Mouse (Mus musculus) liver, embryonic 12.5 days (tissue): ENCODE measurements around the gene Pofut1. TPM values are rescaled to one million over a fixed set of nuclear protein-coding genes. Genes with fewer than 3 reads are reported as not detected.

Experiments
- ATAC-seq: fragments of 200-750 bp; cut with Nextera tagmentation; 2 replicates; pipeline ENCODE4 v1.8.0; 2017; ENCODE audit warnings: moderate number of reproducible peaks, mild to moderate bottlenecking, moderate library complexity
- H3K27ac ChIP-seq: fragments of 300-500 bp; sonication (generic); 2 replicates; pipeline ENCODE4 v1.5.1; 2016; ENCODE audit warnings: mild to moderate bottlenecking
- H3K27me3 ChIP-seq: fragments of 300-500 bp; sonication (generic); replicated peaks from 2 replicates; pipeline ENCODE4 v1.6.1; 2016; ENCODE audit warnings: mild to moderate bottlenecking, moderate library complexity
- H3K36me3 ChIP-seq: fragments of 300-500 bp; sonication (generic); 2 replicates; pipeline ENCODE4 v1.6.1; 2016; ENCODE audit warnings: mild to moderate bottlenecking, moderate library complexity
- H3K4me1 ChIP-seq: fragments of 300-500 bp; sonication (generic); 2 replicates; pipeline ENCODE4 v1.6.1; 2016
- H3K4me2 ChIP-seq: fragments of 300-500 bp; sonication (generic); 2 replicates; pipeline ENCODE4 v1.6.1; 2016; ENCODE audit warnings: mild to moderate bottlenecking, moderate library complexity
- H3K4me3 ChIP-seq: fragments of 300-500 bp; sonication (generic); 2 replicates; pipeline ENCODE4 v1.5.1; 2016; ENCODE audit warnings: mild to moderate bottlenecking, moderate library complexity
- H3K9ac ChIP-seq: fragments of 300-500 bp; sonication (generic); 2 replicates; pipeline ENCODE4 v1.6.1; 2016; ENCODE audit warnings: mild to moderate bottlenecking, moderate library complexity
- H3K9me3 ChIP-seq: fragments of 300-500 bp; sonication (generic); replicated peaks from 2 replicates; pipeline ENCODE4 v1.6.1; 2016; ENCODE audit warnings: mild to moderate bottlenecking, moderate library complexity
- WGBS: fragments of 180-500 bp; shearing (Covaris S2); methylation state at CpG from one replicate; pipeline ENCODE4 v1.1.7; 2016; ENCODE audit not compliant: insufficient replicate concordance; 5-methylcytosine and 5-hydroxymethylcytosine counted together
- polyA plus RNA-seq: library from polyadenylated mRNA; unstranded; fragments of >200 nt; fragmentation: Nextera tagmentation; extraction: Ambion mirVana; gene quantifications from 2 replicates; pipeline ENCODE4 v1.2.1, GENCODE M21; 2016

Pofut1 gene
- polyA plus RNA-seq: 3.6 and 4.3 TPM in 2 replicates

DNA sequence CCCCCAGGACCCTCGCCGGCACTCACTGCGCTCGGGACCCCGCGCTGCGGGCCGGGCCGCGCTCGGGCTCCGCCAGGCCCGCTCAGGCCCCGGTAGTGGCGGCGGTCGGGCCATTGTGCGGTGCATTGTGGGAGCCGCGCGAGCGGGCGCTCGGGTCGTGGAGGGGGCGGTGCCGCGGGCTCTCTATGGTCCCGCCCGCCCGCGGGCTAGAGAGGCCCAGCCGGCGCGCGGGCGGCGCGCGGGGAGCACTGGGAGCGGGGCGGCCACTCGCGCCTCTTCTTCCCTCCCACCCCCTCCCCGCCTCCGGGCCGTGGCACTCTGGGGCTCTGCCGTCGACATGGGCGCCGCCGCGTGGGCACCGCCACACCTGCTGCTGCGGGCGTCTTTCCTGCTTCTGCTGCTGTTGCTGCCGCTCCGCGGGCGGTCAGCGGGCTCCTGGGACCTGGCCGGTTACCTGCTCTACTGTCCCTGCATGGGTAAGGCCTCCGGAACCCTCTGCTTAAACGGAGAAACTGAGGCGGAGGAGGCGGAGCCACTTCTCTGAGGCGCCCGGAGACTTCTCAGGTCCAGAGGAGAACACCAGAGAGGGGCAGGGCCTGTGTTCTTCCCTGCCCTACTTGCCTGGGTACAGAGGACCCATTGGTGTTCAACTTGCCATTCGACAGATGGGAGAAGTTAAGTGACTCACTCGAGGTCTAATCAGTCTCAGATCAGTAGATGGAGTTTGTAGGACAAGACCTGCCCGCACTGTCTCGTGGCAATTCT is at the start of gene Pofut1, which contains the start of gene Plagl2:
Pofut1 (plus strand) TSS at position 284 of the 765 bp plus-strand sequence.
Plagl2 (minus strand) TSS at position 177 of the 765 bp plus-strand sequence.
- H3K27me3 ChIP-seq: no peaks in the 10 kb centered on the region
- no peaks in the 10 kb centered on the region for H3K9me3 ChIP-seq
- peak within 1 kb of the TSS; percentile 97 for H3K27ac ChIP-seq
- ATAC-seq: peak; percentile 93
- peak within 1 kb of the TSS; percentile 82 for H3K4me3 ChIP-seq
- H3K4me2 ChIP-seq: peak within 1 kb of the TSS; percentile 84
- H3K36me3 ChIP-seq: peaks cover 52% of the 10 kb centered on the region
- under 1% methylated on average over 70 of the region's 72 CpGs for WGBS
- H3K9ac ChIP-seq: peak within 1 kb of the TSS; percentile 98
- peaks cover 57% of the 10 kb centered on the region for H3K4me1 ChIP-seq

- H3K9ac ChIP-seq: no peak overlapping the region
- WGBS: 62% methylated on average over 3 of the region's 3 CpGs
- peak overlapping the region; percentile 33; the same call in 1 of the 2 replicates for H3K27ac ChIP-seq
- H3K4me2 ChIP-seq: no peak overlapping the region
- ATAC-seq: peak; percentile 63
- H3K9me3 ChIP-seq: no peaks in the 10 kb centered on the region
- H3K4me3 ChIP-seq: no peak overlapping the region
- no peaks in the 10 kb centered on the region for H3K27me3 ChIP-seq
- peaks cover 92% of the 10 kb centered on the region for H3K36me3 ChIP-seq
- H3K4me1 ChIP-seq: peaks cover 16% of the 10 kb centered on the region
Measured at GRCm38 (mm10) chr2:153194255-153194654, 47.1 kb upstream of the Pofut1 start.

- 43% methylated on average over 5 of the region's 5 CpGs for WGBS
- no peak overlapping the region for H3K4me2 ChIP-seq
- H3K27ac ChIP-seq: peak overlapping the region; percentile 45; the same call in 1 of the 2 replicates
- H3K27me3 ChIP-seq: no peaks in the 10 kb centered on the region
- H3K9ac ChIP-seq: no peak overlapping the region
- no peak overlapping the region for H3K4me3 ChIP-seq
- peaks cover 16% of the 10 kb centered on the region for H3K4me1 ChIP-seq
- no peaks in the 10 kb centered on the region for H3K9me3 ChIP-seq
- peaks cover 87% of the 10 kb centered on the region for H3K36me3 ChIP-seq
- ATAC-seq: no peak
Measured at GRCm38 (mm10) chr2:153198485-153198884, 42.8 kb upstream of the Pofut1 start.

DNA sequence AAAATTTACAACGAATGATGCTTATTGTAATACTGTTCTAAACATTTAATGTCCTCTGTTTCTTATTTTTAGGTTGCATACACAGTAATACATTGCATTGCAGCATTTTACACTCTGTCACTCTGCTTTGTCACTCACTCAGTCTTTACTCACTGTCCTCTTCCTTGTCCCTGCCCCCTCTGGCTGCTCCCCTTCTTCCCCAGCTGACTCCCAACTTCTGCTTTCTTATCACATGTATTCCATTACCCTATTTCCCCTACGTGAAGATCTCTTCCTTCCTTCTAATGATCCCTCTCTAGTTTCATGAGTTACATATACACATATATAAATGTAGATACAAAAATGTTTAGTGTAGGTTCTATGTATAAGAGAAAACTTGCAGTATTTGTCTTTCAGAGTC is 42.2 kb upstream of the Pofut1 start:
- H3K4me3 ChIP-seq: no peak overlapping the region
- peaks cover 90% of the 10 kb centered on the region for H3K36me3 ChIP-seq
- no peaks in the 10 kb centered on the region for H3K27me3 ChIP-seq
- no peak overlapping the region for H3K27ac ChIP-seq
- no peak for ATAC-seq
- no peak overlapping the region for H3K4me2 ChIP-seq
- no peak overlapping the region for H3K9ac ChIP-seq
- H3K4me1 ChIP-seq: peaks cover 14% of the 10 kb centered on the region
- WGBS: 51% methylated on average over 2 of the region's 2 CpGs
- H3K9me3 ChIP-seq: no peaks in the 10 kb centered on the region

DNA sequence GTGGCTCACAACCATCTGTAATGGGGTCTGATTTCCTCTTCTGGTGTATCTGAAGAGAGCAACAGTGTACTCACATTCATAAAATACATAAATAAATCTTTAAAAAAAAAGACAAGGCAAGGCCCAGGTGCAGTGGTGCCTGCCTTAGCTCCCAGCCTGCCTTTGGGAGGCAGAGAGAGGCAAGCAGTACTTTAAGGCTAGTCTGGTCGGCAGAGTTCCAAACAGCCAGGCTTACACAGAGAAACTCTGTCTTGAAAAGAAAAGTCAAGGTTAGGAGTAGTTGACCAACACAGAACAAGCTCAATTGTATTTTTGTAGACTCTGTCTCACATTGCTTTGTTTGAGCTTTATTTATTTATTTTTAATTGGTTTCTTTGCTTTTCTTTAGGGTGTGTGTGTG is 38.6 kb upstream of the Pofut1 start:
- no peak for ATAC-seq
- WGBS: 72% methylated on average over 1 of the region's 1 CpGs
- Histone ChIP-seq H3K4me3 (no peak overlapping the region), H3K4me2 (no peak overlapping the region), H3K36me3 (peaks cover 94% of the 10 kb centered on the region), H3K27me3 (no peaks in the 10 kb centered on the region), H3K9me3 (no peaks in the 10 kb centered on the region), H3K4me1 (peaks cover 8% of the 10 kb centered on the region), H3K9ac (no peak overlapping the region), H3K27ac (no peak overlapping the region)

DNA sequence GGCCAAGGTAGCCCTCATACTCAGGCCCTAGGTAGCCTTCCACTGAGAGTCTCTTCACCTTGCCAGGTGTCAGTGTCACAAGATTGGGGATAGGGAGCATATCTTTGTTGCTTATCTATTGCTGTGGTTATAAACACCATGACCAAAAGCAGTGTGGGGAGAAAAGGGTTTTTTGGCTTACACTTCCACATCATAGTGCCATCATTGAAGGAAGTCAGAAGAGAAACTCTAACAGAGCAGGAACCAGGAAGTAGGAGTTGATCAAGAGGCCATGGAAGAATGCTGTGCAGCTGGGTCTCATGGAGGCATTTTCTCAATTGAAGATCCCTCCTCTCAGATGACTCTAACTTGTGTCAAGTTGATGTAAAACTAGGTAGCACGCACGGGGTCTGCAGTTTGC is 33.2 kb upstream of the Pofut1 start:
- WGBS: 79% methylated on average over 2 of the region's 2 CpGs
- Histone ChIP-seq H3K4me3 (no peak overlapping the region), H3K4me1 (0 out of 2 replicates have a peak, but pooled peaks cover 3% of the 10 kb centered on the region), H3K27me3 (no peaks in the 10 kb centered on the region), H3K27ac (peak overlapping the region; percentile 24; the same call in 1 of the 2 replicates), H3K9ac (no peak overlapping the region), H3K36me3 (peaks cover 75% of the 10 kb centered on the region), H3K4me2 (no peak overlapping the region), H3K9me3 (no peaks in the 10 kb centered on the region)
- no peak for ATAC-seq

DNA sequence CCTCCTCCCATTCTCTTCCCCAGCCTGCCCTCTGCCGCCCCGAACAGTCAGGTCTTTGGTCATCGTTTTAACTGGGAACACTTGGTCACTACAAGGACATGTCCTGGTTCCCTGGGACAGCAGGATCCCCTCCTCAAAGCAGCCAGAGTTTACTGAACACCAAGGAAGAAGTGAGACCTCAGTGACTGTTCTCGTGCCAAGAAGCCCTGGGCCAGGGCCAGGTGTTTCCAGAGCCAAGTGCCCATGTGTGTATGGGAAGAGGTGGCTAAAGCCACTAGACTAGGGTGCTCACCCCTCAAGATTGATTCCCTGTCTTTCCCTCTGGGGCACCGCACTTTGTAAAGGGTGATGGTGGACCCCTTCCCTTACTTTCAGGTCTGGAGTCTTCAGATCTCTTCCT is 32.0 kb upstream of the Pofut1 start:
- no peak overlapping the region for H3K4me2 ChIP-seq
- no peak for ATAC-seq
- no peaks in the 10 kb centered on the region for H3K9me3 ChIP-seq
- no peak overlapping the region for H3K27ac ChIP-seq
- WGBS: 90% methylated on average over 5 of the region's 5 CpGs
- H3K4me1 ChIP-seq: peaks cover 12% of the 10 kb centered on the region
- H3K36me3 ChIP-seq: peaks cover 65% of the 10 kb centered on the region
- H3K4me3 ChIP-seq: no peak overlapping the region
- H3K27me3 ChIP-seq: no peaks in the 10 kb centered on the region
- H3K9ac ChIP-seq: no peak overlapping the region

DNA sequence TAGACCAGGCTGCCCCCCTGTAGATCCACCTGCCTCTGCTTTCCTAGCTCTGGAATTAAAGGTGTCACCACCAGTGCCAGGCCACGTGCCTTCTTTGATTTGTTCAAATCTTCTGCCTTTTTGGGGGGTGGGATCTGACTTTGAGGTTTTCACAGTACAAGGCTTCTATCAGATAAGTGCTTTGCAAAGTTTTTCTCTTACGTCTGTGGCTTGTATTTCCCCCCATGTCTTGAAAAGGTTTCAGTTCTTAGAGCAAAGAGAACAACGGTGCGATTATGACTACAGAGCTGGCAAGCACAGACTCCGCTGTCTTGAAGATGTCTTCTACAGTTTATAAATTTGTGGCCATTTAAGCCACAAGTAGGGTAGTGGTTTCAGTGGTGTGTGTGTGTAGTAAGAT is 29.9 kb upstream of the Pofut1 start:
- Histone ChIP-seq H3K4me1 (peaks cover 28% of the 10 kb centered on the region), H3K36me3 (peaks cover 43% of the 10 kb centered on the region), H3K4me2 (no peak overlapping the region), H3K4me3 (no peak overlapping the region), H3K27ac (no peak overlapping the region), H3K27me3 (no peaks in the 10 kb centered on the region), H3K9ac (no peak overlapping the region), H3K9me3 (no peaks in the 10 kb centered on the region)
- no peak for ATAC-seq
- 75% methylated on average over 5 of the region's 5 CpGs for WGBS

DNA sequence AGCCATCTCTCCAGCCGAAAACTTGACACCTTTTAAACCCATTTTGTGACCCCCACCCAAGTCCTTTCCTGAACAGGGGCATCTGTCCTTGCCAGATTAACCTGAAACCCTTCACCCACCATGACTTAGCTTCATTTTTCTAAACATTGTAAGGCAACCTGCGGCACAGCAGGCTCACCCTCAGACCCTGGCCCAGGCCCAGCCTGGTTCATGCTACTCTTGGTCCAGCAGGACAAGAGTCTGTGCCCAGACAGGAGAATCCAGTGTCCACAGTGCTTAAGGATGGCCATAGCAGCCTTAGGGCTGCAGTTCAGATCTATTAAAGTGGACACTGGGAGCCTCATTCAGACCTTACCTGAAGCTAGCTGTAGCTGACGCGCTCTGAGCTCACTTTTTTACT is 28.0 kb upstream of the Pofut1 start:
- Histone ChIP-seq H3K4me1 (peaks cover 26% of the 10 kb centered on the region), H3K27me3 (no peaks in the 10 kb centered on the region), H3K4me2 (no peak overlapping the region), H3K36me3 (peaks cover 24% of the 10 kb centered on the region), H3K9ac (no peak overlapping the region), H3K9me3 (no peaks in the 10 kb centered on the region), H3K27ac (no peak overlapping the region), H3K4me3 (no peak overlapping the region)
- 76% methylated on average over 4 of the region's 4 CpGs for WGBS
- ATAC-seq: no peak

- WGBS: 28% methylated on average over 6 of the region's 6 CpGs
- Histone ChIP-seq H3K9ac (no peak overlapping the region), H3K36me3 (peaks cover 10% of the 10 kb centered on the region), H3K4me3 (no peak overlapping the region), H3K4me2 (peak overlapping the region; percentile 25; the same call in 1 of the 2 replicates), H3K27me3 (no peaks in the 10 kb centered on the region), H3K4me1 (peaks cover 41% of the 10 kb centered on the region), H3K9me3 (no peaks in the 10 kb centered on the region), H3K27ac (peak overlapping the region; percentile 55)
- peak; percentile 49 for ATAC-seq
Measured at GRCm38 (mm10) chr2:153214771-153215259, 26.5 kb upstream of the Pofut1 start.

DNA sequence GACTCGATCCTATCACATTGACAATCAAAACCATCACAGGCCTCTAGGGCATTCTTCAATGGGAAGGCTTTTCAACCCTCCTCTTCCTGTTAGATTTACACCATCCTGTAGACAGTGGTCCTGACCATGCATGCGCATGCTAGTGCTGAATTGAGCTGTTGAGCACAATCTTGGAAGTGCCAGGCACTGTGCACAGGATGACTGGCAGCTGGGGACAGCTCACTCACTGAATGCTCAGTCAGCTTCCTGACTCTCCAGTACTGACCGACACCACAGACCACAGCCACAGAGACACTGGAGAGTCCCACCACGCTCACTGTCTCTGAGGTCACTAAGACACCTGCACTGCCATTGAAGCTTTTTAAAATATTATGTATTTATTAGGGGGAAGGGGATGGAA is 25.9 kb upstream of the Pofut1 start:
- 0 out of 2 replicates have a peak overlapping the region, but pooled peaks have one; percentile 55 for H3K27ac ChIP-seq
- H3K4me1 ChIP-seq: peaks cover 47% of the 10 kb centered on the region
- no peak overlapping the region for H3K4me3 ChIP-seq
- WGBS: 40% methylated on average over 4 of the region's 4 CpGs
- ATAC-seq: peak; percentile 48
- no peak overlapping the region for H3K9ac ChIP-seq
- H3K4me2 ChIP-seq: peak overlapping the region; percentile 25
- no peaks in the 10 kb centered on the region for H3K9me3 ChIP-seq
- no peaks in the 10 kb centered on the region for H3K27me3 ChIP-seq
- peaks cover 3% of the 10 kb centered on the region; the same call in 1 of the 2 replicates for H3K36me3 ChIP-seq

DNA sequence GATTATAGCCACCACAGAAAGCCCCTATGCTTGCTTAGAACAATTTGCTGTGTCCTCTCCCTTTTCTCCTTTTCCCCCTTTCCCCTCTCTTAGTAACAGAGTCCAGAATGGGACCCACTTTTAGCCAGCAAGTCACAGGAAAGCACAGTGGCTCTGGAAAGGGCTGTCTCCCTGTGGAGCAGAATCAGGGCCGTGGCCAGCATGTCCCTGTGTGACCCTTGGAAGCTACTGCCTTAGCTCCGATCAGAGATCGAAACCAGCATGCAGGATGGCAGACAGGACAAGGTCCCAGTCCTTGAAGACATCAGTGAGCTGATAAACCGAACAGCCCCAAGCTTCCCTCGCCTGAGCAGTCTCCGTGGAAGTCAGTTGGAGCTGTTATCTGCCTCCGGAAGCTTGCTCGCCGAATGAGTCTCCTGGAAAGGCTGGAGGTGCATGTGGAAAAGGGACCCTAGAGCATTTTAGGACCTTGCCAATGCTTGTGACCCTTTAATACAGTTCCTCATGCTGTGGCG is 23.4 kb upstream of the Pofut1 start:
- WGBS: 77% methylated on average over 10 of the region's 10 CpGs
- Histone ChIP-seq H3K9ac (no peak overlapping the region), H3K36me3 (no peaks in the 10 kb centered on the region), H3K4me1 (peaks cover 72% of the 10 kb centered on the region), H3K4me2 (no peak overlapping the region), H3K4me3 (no peak overlapping the region), H3K27ac (no peak overlapping the region), H3K27me3 (no peaks in the 10 kb centered on the region), H3K9me3 (no peaks in the 10 kb centered on the region)
- ATAC-seq: no peak
